Mouse (Mus musculus) adrenal gland, adult 18-20 months (tissue): ENCODE results near the gene Mark1. TPM values are rescaled to one million over a fixed set of nuclear protein-coding genes. Genes with fewer than 3 reads are reported as not detected.

Experiments used
- DNase-seq, 2 experiments: peaks; one replicate each; pipeline ENCODE4 v3.0.0; 2021 to 2022; ENCODE audit warnings: low spot score in 2 of 2
- total RNA-seq, 2 experiments: library from RNA; stranded (reverse); gene quantifications; 1 replicate in 1 of 2; 2 replicates in 1 of 2; pipeline ENCODE4 v1.2.3; 2021

Mark1 gene
- total RNA-seq, 2 experiments from 2014 or later: 5.7 to 6.5 TPM

GRCm38 (mm10) chr1:184965682-184966360 lies 33.5 kb downstream of the Mark1 start:
- DNase-seq: peak; percentile 38 to 58

- no peak for DNase-seq
Observed at GRCm38 (mm10) chr1:184963121-184963693, 36.2 kb downstream of the Mark1 start.

GRCm38 (mm10) chr1:184961853-184962252 lies 37.5 kb downstream of the Mark1 start:
- DNase-seq: no peak

GRCm38 (mm10) chr1:184958818-184959217 lies 40.6 kb downstream of the Mark1 start:
- no peak for DNase-seq

GRCm38 (mm10) chr1:184958388-184958787 lies 41.0 kb downstream of the Mark1 start:
- no peak for DNase-seq

- no peak for DNase-seq
Observed at GRCm38 (mm10) chr1:184951758-184952157, 47.6 kb downstream of the Mark1 start.

GRCm38 (mm10) chr1:184951057-184951456 lies 48.3 kb downstream of the Mark1 start:
- no peak for DNase-seq

GRCm38 (mm10) chr1:184938106-184938505 lies 61.3 kb downstream of the Mark1 start:
- no peak for DNase-seq

- DNase-seq: no peak
Observed at GRCm38 (mm10) chr1:184935980-184936379, 63.4 kb downstream of the Mark1 start.

- DNase-seq: no peak
Observed at GRCm38 (mm10) chr1:184935490-184935889, 63.9 kb downstream of the Mark1 start.

GRCm38 (mm10) chr1:184931097-184931496 lies 68.3 kb downstream of the Mark1 start:
- no peak for DNase-seq

- DNase-seq: no peak
Observed at GRCm38 (mm10) chr1:184928382-184928781, 71.0 kb downstream of the Mark1 start.

- DNase-seq: no peak
Observed at GRCm38 (mm10) chr1:184927911-184928310, 71.5 kb downstream of the Mark1 start.

- no peak for DNase-seq
Observed at GRCm38 (mm10) chr1:184922824-184923223, 76.5 kb downstream of the Mark1 start.

GRCm38 (mm10) chr1:184920057-184920456 lies 79.3 kb downstream of the Mark1 start:
- no peak for DNase-seq

GRCm38 (mm10) chr1:184918227-184918888 lies 81.0 kb downstream of the Mark1 start:
- no peak for DNase-seq

- DNase-seq: no peak
Observed at GRCm38 (mm10) chr1:184912336-184912735, 87.0 kb downstream of the Mark1 start.

GRCm38 (mm10) chr1:184911861-184912260 lies 87.5 kb downstream of the Mark1 start:
- DNase-seq: no peak

- no peak for DNase-seq
Observed at GRCm38 (mm10) chr1:184908558-184908957, 90.8 kb downstream of the Mark1 start.

GRCm38 (mm10) chr1:184905904-184906745 lies 93.2 kb downstream of the Mark1 start:
- DNase-seq: no peak

GRCm38 (mm10) chr1:184905371-184905770 lies 94.0 kb downstream of the Mark1 start:
- no peak for DNase-seq
